Mouse (Mus musculus): Measurements from ENCODE around the gene Upk1b. TPM values are rescaled to one million over a fixed set of nuclear protein-coding genes. Genes with fewer than 3 reads are reported as not detected.

The Upk1b gene
- polyA plus RNA-seq, 1 experiment from 2014 or later: 1.8 TPM

DNA sequence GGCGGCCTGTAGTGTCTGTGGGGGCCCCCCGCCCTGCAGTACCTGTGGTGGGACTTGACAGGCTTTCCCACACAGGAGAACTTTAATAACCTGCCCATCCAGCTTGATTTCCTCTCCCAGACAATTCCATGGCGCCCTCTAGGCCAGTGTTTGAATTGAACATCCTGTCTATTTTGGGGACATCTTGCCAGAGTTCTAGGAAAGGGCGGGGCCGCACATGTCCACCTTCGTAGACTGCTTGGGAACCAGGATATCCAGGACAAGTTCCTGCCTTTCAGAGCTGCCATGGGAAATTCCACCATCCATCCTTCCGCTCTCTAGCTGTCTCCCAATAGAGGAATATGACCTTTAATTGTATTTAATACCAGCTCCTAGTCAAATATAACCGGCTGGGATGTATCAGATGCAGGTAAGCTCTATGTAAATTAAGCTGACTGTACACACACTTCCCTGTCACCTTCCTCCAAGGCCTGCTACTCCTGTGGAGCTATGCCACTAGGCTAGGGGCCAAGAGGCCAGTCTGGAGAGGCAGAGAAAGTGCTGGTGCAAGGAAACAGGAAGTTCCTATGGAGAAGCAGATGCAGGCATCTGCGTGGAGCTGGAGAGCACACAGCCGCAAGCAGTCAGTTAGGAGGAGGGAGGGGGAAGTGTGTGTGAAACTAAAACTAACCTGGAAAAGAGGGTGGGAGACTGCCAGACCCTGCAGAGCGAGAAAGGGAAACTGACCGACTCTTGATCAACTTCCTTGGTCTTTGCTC is 41.8 kb downstream of the Upk1b start:
- Histone ChIP-seq H3K4me3 (no peak overlapping the region), H3K27ac (no peak overlapping the region; the same call in 1 of the 2 replicates), H3K9me3 (no peaks in the 10 kb centered on the region), H3K36me3 (peaks cover 27% of the 10 kb centered on the region), H3K27me3 (ENCODE audit: insufficient read depth, poor library complexity, severe bottlenecking) (no peaks in the 10 kb centered on the region), H3K4me1 (replicated peaks) (peaks cover 15% of the 10 kb centered on the region)
- 86% methylated on average over 12 of the region's 12 CpGs for WGBS
- no peak for DNase-seq (ENCODE audit: low spot score)

DNA sequence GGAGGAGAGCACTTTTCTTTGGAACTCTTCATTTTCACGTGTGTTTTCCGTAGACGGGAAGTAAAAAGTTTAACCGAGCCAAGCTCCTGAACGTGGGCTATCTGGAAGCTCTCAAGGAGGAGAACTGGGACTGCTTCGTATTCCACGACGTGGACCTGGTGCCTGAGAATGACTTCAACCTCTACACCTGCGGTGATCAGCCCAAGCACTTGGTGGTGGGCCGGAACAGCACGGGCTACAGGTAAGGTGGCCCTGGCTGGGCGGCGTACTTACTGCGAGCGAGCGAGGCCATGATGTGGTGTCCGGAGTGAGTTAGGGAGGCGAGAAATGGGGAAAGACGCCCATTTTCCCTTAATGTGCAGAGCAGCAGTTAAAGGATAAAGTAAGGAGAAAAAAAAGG is 42.5 kb downstream of the Upk1b start:
- H3K36me3 ChIP-seq: peaks cover 23% of the 10 kb centered on the region
- H3K4me1 ChIP-seq (replicated peaks): peaks cover 21% of the 10 kb centered on the region
- WGBS: 96% methylated on average over 19 of the region's 19 CpGs

DNA sequence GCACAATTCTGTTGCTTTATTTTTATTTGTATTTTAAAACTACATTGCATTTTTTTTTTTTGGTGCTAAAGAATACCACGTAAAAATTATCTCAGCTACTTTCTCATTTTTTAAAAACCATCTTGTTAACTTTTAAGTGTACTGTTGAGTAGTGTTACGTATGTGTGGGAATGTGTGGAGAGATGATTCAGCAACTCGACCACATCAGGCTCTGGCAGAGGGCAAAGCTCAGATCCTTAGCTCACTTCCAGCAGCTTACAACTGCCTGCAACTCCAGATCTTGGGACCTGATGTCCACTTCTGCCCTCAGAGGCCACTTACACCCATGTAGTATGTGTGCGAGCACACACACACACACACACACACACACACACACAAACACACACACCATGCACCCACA is 43.6 kb downstream of the Upk1b start:
- Histone ChIP-seq H3K4me3 (no peak overlapping the region), H3K27ac (no peak overlapping the region), H3K27me3 (ENCODE audit: insufficient read depth, poor library complexity, severe bottlenecking) (no peaks in the 10 kb centered on the region), H3K36me3 (peaks cover 23% of the 10 kb centered on the region), H3K9me3 (no peaks in the 10 kb centered on the region), H3K4me1 (replicated peaks) (peaks cover 22% of the 10 kb centered on the region)
- no peak for DNase-seq (ENCODE audit: low spot score)
- WGBS: 84% methylated on average over 4 of the region's 4 CpGs

More for the DNA sequence above, 42.5 kb downstream of the Upk1b start:
- Histone ChIP-seq H3K27ac (no peak overlapping the region; the same call in 1 of the 2 replicates), H3K27me3 (ENCODE audit: insufficient read depth, poor library complexity, severe bottlenecking) (no peaks in the 10 kb centered on the region), H3K4me3 (no peak overlapping the region), H3K9me3 (no peaks in the 10 kb centered on the region)
- no peak for DNase-seq (ENCODE audit: low spot score)

DNA sequence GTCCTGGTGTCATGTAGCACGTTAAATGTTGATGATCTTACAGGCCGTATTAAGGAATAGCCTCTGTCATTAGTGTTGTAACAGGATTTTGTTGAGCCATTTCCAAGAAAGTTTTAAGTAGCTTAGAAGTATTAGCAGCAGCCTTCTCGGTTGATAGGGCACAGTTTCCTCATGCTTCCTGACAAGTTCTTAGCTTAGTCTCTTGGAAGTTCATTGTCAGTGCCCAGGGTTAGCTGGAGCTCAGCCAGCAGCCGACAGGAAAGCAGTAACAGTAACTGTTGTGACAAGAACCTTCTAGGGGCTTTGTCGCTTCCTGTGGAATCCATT is 44.0 kb downstream of the Upk1b start:
- no peak for DNase-seq (ENCODE audit: low spot score)
- peaks cover 22% of the 10 kb centered on the region for H3K4me1 ChIP-seq (replicated peaks)
- H3K27me3 ChIP-seq (ENCODE audit: insufficient read depth, poor library complexity, severe bottlenecking): no peaks in the 10 kb centered on the region
- H3K9me3 ChIP-seq: no peaks in the 10 kb centered on the region
- WGBS: 73% methylated on average over 5 of the region's 5 CpGs
- no peak overlapping the region for H3K4me3 ChIP-seq
- H3K27ac ChIP-seq: 0 out of 2 replicates have a peak overlapping the region, but pooled peaks have one; percentile 45
- H3K36me3 ChIP-seq: peaks cover 23% of the 10 kb centered on the region

DNA sequence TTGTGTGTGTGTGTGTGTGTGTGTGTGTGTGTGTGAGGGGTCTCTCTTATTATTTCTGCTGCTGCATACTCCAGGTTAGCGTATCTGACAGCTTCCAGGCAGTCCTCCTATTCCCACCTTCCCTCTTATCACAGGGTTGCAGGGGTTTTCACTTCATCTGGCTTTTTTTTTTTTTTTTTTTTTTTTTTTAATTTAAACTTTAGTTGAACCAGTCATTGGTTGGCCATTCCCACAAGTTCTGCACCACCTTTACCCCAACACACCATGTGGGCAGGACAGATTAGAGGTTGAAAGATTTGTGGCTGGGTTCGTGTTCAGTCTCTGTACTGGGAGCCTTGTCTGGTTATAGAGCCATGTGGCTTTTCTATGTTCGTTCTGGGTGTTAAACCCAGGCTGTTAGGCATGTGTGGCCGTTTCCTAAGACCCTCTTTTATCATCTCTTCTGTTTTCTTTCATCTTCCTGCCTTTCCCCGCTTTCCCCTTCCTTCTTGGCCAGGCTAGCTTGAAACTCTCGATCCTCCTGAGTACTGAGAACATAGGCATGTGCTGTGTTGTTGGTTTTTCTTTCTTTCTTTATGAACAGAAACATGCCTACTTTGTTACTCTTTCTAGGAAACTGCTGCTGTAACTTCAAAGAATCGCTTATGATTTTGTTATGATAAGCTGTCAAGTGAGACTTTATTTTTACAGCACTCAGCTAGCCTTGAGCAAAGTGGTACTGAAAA is 44.5 kb downstream of the Upk1b start:
- no peaks in the 10 kb centered on the region for H3K9me3 ChIP-seq
- 77% methylated on average over 7 of the region's 7 CpGs for WGBS
- peaks cover 23% of the 10 kb centered on the region for H3K36me3 ChIP-seq
- H3K27me3 ChIP-seq (ENCODE audit: insufficient read depth, poor library complexity, severe bottlenecking): no peaks in the 10 kb centered on the region
- H3K27ac ChIP-seq: no peak overlapping the region
- peaks cover 22% of the 10 kb centered on the region for H3K4me1 ChIP-seq (replicated peaks)
- no peak overlapping the region for H3K4me3 ChIP-seq
- no peak for DNase-seq (ENCODE audit: low spot score)

DNA sequence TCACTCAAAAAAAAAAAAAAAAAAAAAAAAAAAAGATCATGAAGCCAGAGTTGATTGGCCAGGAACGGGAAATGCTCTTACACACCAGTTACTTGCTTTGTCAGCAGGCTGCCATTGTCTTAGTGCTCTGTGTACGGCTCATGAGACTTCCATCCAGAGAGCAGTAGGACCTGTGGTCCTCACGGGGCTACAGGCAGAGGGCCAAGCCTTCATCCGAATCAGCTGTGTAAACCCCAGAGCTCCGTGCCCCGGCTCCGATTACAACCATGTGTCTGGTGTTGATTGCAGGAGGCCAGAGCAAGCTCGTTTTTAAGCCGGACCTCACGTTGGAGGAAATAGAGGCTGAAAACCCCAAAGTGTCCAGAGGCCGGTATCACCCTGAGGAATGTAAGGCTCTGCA is 46.5 kb downstream of the Upk1b start:
- no peaks in the 10 kb centered on the region for H3K27me3 ChIP-seq (ENCODE audit: insufficient read depth, poor library complexity, severe bottlenecking)
- H3K27ac ChIP-seq: peak overlapping the region; percentile 18; the same call in 1 of the 2 replicates
- peaks cover 19% of the 10 kb centered on the region for H3K36me3 ChIP-seq
- DNase-seq (ENCODE audit: low spot score): peak; percentile 52
- no peak overlapping the region for H3K4me3 ChIP-seq
- peaks cover 17% of the 10 kb centered on the region for H3K4me1 ChIP-seq (replicated peaks)
- 57% methylated on average over 11 of the region's 11 CpGs for WGBS
- no peaks in the 10 kb centered on the region for H3K9me3 ChIP-seq

DNA sequence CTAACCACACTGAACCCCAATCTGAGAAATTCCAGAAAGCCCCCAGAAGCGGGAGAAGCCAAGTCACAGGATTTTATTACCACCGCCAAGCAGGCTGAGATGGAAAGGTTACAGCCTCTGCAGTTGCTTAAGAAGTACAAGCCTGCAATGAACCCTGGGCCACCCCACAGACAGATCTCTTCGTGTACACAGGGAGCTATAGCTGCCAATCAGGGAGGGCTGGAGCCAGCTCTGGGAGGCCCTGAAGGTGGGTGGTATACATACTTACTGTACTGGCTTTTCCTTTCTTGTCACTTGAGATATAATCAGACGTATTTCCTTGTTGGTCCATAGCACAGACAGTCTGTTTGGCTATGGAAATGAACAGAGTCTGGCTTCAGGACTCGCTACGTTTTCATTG is 49.3 kb downstream of the Upk1b start:
- Histone ChIP-seq H3K4me3 (no peak overlapping the region), H3K9me3 (no peaks in the 10 kb centered on the region), H3K36me3 (0 out of 2 replicates have a peak, but pooled peaks cover 7% of the 10 kb centered on the region), H3K27ac (no peak overlapping the region), H3K4me1 (replicated peaks) (peaks cover 13% of the 10 kb centered on the region), H3K27me3 (ENCODE audit: insufficient read depth, poor library complexity, severe bottlenecking) (no peaks in the 10 kb centered on the region)
- DNase-seq (ENCODE audit: low spot score): no peak
- 79% methylated on average over 6 of the region's 6 CpGs for WGBS

DNA sequence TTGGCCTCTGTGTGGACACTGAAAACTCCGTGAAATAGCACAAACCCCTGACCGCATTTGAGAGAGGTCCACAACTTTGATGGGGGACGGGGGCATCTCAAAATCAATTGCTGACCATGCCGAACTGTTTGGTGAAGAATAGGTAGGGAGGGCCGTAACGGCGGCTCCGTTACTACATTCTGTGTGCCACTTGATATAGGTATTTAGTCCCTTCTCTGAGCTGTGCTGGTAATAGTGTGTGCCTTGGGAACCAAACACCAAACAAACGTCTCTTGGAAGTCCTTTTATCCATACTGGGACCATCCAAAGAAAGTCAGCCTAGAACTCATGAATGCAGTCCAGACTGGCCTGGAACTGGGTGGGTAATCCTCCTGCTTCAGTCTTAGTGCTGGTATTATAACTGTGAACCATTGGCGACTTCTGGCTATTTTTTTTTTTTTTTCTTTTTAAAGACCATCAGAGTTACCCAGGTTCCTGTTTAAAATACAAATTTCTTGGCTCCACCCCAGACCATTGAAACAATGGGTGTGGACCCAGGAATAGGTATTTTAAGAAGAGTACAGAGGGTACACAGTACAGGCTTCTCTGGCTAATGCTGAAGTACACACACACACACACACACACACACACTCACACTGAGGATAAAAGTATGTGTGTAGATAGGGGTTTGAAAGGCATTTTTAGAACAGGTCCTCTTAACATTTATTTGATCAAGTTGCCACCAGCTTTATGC is 56.0 kb downstream of the Upk1b start:
- Histone ChIP-seq H3K4me3 (no peak overlapping the region), H3K9me3 (no peaks in the 10 kb centered on the region), H3K27me3 (ENCODE audit: insufficient read depth, poor library complexity, severe bottlenecking) (peaks cover 9% of the 10 kb centered on the region; the same call in 1 of the 2 replicates), H3K27ac (no peak overlapping the region), H3K36me3 (no peaks in the 10 kb centered on the region), H3K4me1 (replicated peaks) (peaks cover 9% of the 10 kb centered on the region)
- WGBS: 88% methylated on average over 10 of the region's 10 CpGs
- DNase-seq (ENCODE audit: low spot score): no peak

DNA sequence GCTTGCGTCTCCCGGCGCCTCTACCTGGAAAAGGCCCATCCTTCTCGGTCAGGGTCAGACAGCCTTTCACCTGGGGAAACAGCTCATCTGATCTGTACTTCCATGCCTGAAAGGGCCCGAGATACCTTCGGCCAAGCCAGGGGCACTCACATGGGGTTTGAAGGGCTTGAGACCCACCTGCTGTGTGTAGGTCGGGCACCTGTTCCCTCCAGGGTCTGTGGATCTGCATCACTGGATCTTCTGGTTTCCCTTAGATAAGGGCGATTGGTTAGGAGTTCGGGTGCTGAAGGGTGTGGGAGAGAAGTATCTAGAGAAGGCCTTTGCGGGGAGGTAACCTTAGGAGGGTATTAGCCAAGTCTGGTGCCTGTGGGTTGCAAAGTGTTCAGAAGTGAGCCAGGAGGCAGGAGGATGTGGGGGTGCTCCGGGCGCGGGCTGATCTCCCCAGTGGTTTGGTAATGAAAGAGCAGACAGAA is 57.4 kb downstream of the Upk1b start:
- peaks cover 9% of the 10 kb centered on the region; the same call in 1 of the 2 replicates for H3K27me3 ChIP-seq (ENCODE audit: insufficient read depth, poor library complexity, severe bottlenecking)
- peak overlapping the region; percentile 92 for H3K27ac ChIP-seq
- WGBS: 1% methylated on average over 13 of the region's 13 CpGs
- no peaks in the 10 kb centered on the region for H3K9me3 ChIP-seq
- H3K36me3 ChIP-seq: no peaks in the 10 kb centered on the region
- H3K4me3 ChIP-seq: peak overlapping the region; percentile 90
- peak; percentile 61 for DNase-seq (ENCODE audit: low spot score)
- peaks cover 9% of the 10 kb centered on the region for H3K4me1 ChIP-seq (replicated peaks)

DNA sequence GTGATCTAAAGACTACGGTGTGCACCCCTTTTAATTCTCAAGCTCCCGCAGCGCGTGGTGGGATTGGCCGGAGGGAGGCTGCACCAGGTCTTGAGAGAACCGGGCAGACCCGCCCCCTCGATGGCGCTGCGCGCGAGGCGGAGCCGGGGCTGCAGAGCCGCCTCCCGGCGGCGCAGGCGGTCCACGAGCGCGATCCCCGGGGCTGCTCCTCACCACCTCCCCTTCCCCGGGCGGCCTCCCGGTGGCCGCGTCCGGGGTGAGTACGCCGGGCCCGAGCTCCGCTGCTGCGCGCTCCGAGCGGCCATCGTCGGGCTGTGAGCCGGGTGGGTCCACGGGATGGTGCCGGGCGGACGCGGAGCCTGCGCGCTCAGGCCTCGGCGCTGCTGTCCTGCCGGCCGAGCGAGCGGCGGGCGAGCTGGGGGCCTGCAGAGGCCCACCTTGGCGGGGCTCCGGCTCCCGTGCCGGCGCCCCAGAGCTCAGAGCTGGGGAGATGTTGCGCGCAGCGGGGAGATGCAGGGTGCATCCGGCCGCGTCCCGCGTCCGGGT is 57.9 kb downstream of the Upk1b start, which contains the start of gene B4galt4:
Gene B4galt4 (plus strand): TSS at position 152 of the 546 bp plus-strand sequence.
- Histone ChIP-seq H3K36me3 (no peaks in the 10 kb centered on the region), H3K4me1 (replicated peaks) (peaks cover 9% of the 10 kb centered on the region), H3K9me3 (no peaks in the 10 kb centered on the region), H3K27me3 (ENCODE audit: insufficient read depth, poor library complexity, severe bottlenecking) (peaks cover 9% of the 10 kb centered on the region; the same call in 1 of the 2 replicates), H3K4me3 (peak within 1 kb of the TSS; percentile 90), H3K27ac (peak within 1 kb of the TSS; percentile 92)
- under 1% methylated on average over 69 of the region's 69 CpGs for WGBS
- peak; percentile 80 for DNase-seq (ENCODE audit: low spot score)

DNA sequence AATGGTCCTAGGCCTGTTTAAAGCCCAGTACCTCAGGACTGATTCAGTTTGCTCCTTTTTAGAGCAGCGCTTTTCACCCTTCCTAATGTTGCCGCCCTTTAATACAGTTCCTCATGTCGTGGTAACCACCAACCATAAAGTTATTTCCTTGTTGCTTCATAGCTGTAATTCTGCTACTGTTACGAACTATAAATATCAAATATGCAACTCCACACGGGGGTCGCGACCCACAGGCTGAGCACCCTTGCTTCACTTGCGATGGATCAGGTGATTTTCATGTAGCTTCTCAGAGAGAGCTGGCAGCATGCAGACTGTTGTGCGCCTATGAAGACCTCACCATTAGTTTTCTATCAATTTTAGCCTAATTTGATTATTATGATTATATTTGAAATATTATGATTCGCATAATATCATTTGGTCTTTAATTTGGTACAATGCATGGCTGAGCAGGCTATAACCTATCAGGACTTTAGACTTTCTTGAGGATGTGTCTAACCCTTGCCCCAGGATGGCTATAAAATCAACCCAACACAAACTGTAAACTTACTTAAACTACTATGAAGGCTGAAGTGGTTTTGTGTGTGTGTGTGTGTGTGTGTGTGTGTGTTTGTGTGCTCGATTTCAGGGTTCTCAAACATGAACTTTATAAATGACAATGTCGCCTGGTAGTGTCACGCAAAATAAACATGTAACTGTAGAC is 58.8 kb downstream of the Upk1b start:
- Histone ChIP-seq H3K4me1 (replicated peaks) (peaks cover 9% of the 10 kb centered on the region), H3K9me3 (no peaks in the 10 kb centered on the region), H3K27me3 (ENCODE audit: insufficient read depth, poor library complexity, severe bottlenecking) (peaks cover 9% of the 10 kb centered on the region; the same call in 1 of the 2 replicates), H3K4me3 (peak overlapping the region; percentile 90), H3K36me3 (no peaks in the 10 kb centered on the region), H3K27ac (no peak overlapping the region)
- WGBS: 86% methylated on average over 13 of the region's 13 CpGs
- DNase-seq (ENCODE audit: low spot score): no peak

DNA sequence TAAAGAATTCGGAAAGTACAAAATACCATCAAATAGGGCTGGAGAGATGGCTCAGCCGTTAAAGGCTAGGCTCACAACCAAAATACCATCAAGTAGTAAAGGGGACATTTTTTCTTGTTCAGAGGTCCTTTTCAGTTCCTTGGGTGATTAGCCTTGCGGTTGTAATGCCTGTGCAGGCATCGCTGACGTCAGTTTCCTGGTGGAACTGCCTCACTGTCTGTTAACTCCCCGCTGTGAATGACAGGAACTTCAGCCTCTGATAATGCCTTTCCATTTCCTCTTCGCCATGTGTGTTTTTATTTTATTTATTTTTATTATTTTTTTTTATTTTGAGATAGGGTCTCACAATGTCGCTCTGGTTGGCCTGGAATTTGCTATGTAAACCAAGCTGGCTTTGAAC is 69.2 kb downstream of the Upk1b start:
- 68% methylated on average over 8 of the region's 8 CpGs for WGBS
- Histone ChIP-seq H3K36me3 (no peaks in the 10 kb centered on the region), H3K4me1 (replicated peaks) (no peaks in the 10 kb centered on the region), H3K9me3 (no peaks in the 10 kb centered on the region), H3K27me3 (ENCODE audit: insufficient read depth, poor library complexity, severe bottlenecking) (no peaks in the 10 kb centered on the region), H3K4me3 (no peak overlapping the region), H3K27ac (no peak overlapping the region)
- no peak for DNase-seq (ENCODE audit: low spot score)
